Mouse (Mus musculus) bone marrow macrophage, adult 2 months (primary cell): Measurements from ENCODE around the gene Fmnl1.

Experiments used
- CTCF ChIP-seq: IDR thresholded peaks from 2 replicates; pipeline ENCODE4 v1.5.1; 2012; ENCODE audit warnings: low read depth, mild to moderate bottlenecking, low read length, moderate library complexity
- POLR2A ChIP-seq: IDR thresholded peaks from 2 replicates; pipeline ENCODE4 v1.6.1; 2012; ENCODE audit warnings: mild to moderate bottlenecking, low read depth, low read length, borderline replicate concordance

GRCm38 (mm10) chr11:103136039-103136577, 34.8 kb upstream of the Fmnl1 start:
- TF ChIP-seq CTCF (no peak), POLR2A (no peak)
